Comparison of ENCODE assay signal across 23 mouse cellular contexts in the genomic region with DNA sequence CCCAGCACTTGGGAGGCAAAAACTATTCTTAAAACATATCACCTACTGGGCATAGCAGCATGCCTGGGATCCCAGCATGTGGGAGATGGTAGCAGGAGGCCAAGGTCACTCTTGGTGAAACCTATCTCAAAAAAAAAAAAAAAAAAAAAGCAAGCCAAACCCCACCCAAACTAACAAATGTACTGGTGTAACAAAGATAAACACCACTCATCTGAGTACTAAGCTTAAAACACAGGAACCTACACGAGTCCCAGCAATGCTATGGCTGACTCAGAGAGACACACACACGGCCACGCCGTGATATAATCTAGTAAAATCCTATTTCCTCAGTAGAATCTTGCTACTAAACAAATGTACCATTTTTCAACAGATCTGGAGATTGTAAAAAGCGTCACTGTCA. TPM values are rescaled to one million over a fixed set of nuclear protein-coding genes. Genes with fewer than 3 reads are reported as not detected.
A peak's percentile ranks its signal among the peaks of the same experiment; 100 is the strongest.
DNase-seq lines count a peak whose midpoint lies in the region; ATAC-seq and TF ChIP-seq lines count a peak whose summit lies in the region.
"Had no signal": no experiment of that assay in that cellular context is flagged by ENCODE, and none has a peak within 500 bp of the region (broad histone marks: within the 10 kb centered on the region; RNA-seq: fewer than 3 reads in every experiment).

No protein-coding gene starts in this region.

- peak; percentile 15 for DNase-seq in heart, adult 11 months
- no peak for DNase-seq in heart, postnatal 25 days (ENCODE audit: low spot score)
- DNase-seq in liver, embryonic 11.5 days (ENCODE audit: low spot score) = peak; percentile 19
- DNase-seq in liver, postnatal 0 days = no peak
- no peak for DNase-seq in cerebellum, postnatal 36 days
- DNase-seq: adrenal gland, postnatal 10 days; adrenal gland, postnatal 36 days; cerebellum, adult 18-20 months; cerebellum, adult 9-10 months; cerebellum, postnatal 14 days; gastrocnemius, postnatal 25 days; heart, postnatal 10 days; heart, postnatal 4 days; kidney, adult 11 months had no signal

- no peak for ATAC-seq in liver, embryonic 11.5 days (replicated peaks; ENCODE audit: low FRiP score)
- no peak for ATAC-seq in liver, postnatal 0 days
- peak; percentile 73 for ATAC-seq in megakaryocyte-erythroid progenitor cell, adult 5-6 weeks (replicated peaks; ENCODE audit: low FRiP score, low TSS enrichment, poor library complexity, severe bottlenecking)
- ATAC-seq: forebrain, embryonic 15.5 days; hindbrain, postnatal 0 days; inflammation-experienced regulatory T-cells, adult 6 months; Patski had no signal

- 72% methylated on average over 5 of the region's 5 CpGs for WGBS in liver, embryonic 11.5 days
- 69% methylated on average over 5 of the region's 5 CpGs for WGBS in liver, postnatal 0 days (ENCODE audit: insufficient replicate concordance)

- no peaks in the 10 kb centered on the region for H3K9me3 ChIP-seq in liver, embryonic 11.5 days (ENCODE audit: control insufficient read depth, low read length)
- no peaks in the 10 kb centered on the region for H3K9me3 ChIP-seq in liver, postnatal 0 days (ENCODE audit: low read length)
- H3K9me3 ChIP-seq: forebrain, embryonic 12.5 days; forebrain, embryonic 15.5 days; heart, embryonic 12.5 days; heart, embryonic 15.5 days had no signal

- intact Hi-C loops in heart, postnatal 25 days (cut with DNase I) = no loop called here

- no peak overlapping the region for H3K4me3 ChIP-seq in liver, embryonic 11.5 days (ENCODE audit: low read depth, low read length)
- no peak overlapping the region for H3K4me3 ChIP-seq in liver, postnatal 0 days (ENCODE audit: low read depth, low read length)
- H3K4me3 ChIP-seq: forebrain, embryonic 12.5 days; forebrain, embryonic 15.5 days; heart, embryonic 12.5 days; heart, embryonic 15.5 days had no signal

- H3K4me1 ChIP-seq in liver, embryonic 11.5 days (replicated peaks; ENCODE audit: control insufficient read depth, insufficient read depth, low read length) = no peaks in the 10 kb centered on the region
- no peaks in the 10 kb centered on the region for H3K4me1 ChIP-seq in liver, postnatal 0 days (ENCODE audit: insufficient read depth)
- H3K4me1 ChIP-seq: forebrain, embryonic 12.5 days; forebrain, embryonic 15.5 days had no signal

- no peak overlapping the region for H3K27ac ChIP-seq in liver, embryonic 11.5 days (ENCODE audit: low read depth, low read length)
- H3K27ac ChIP-seq in liver, postnatal 0 days (ENCODE audit: low read depth) = no peak overlapping the region
- H3K27ac ChIP-seq: forebrain, embryonic 12.5 days; forebrain, embryonic 15.5 days; heart, embryonic 15.5 days; hindbrain, embryonic 14.5 days; hindbrain, postnatal 0 days had no signal

- no peak overlapping the region for H3K9ac ChIP-seq in liver, embryonic 11.5 days (ENCODE audit: low read depth, low read length)
- no peak overlapping the region for H3K9ac ChIP-seq in liver, postnatal 0 days (replicated peaks)
- H3K9ac ChIP-seq: forebrain, embryonic 12.5 days; forebrain, embryonic 15.5 days; heart, embryonic 12.5 days; heart, embryonic 15.5 days; hindbrain, embryonic 14.5 days had no signal

- no peak overlapping the region for H3K4me2 ChIP-seq in liver, embryonic 11.5 days
- H3K4me2 ChIP-seq in liver, postnatal 0 days (ENCODE audit: low read depth, low read length) = no peak overlapping the region
- H3K4me2 ChIP-seq: forebrain, embryonic 12.5 days; forebrain, embryonic 15.5 days; heart, embryonic 12.5 days; heart, embryonic 15.5 days; hindbrain, embryonic 14.5 days had no signal

- no peak for TF ChIP-seq CTCF in liver, postnatal 0 days (IDR thresholded peaks at IDR 0.05; ENCODE audit: low read depth)

- no peaks in the 10 kb centered on the region for H3K27me3 ChIP-seq in liver, embryonic 11.5 days (replicated peaks; ENCODE audit: control insufficient read depth, insufficient read depth, low read length)
- no peaks in the 10 kb centered on the region for H3K27me3 ChIP-seq in liver, postnatal 0 days (ENCODE audit: insufficient read depth, low read length)
- H3K27me3 ChIP-seq: forebrain, embryonic 12.5 days; forebrain, embryonic 15.5 days; heart, embryonic 12.5 days; heart, embryonic 15.5 days; Patski had no signal

- TF ChIP-seq EP300 in liver, postnatal 0 days (IDR thresholded peaks at IDR 0.05; ENCODE audit: low read depth) = no peak

- peaks cover 48% of the 10 kb centered on the region for H3K36me3 ChIP-seq in liver, embryonic 11.5 days (ENCODE audit: control insufficient read depth, insufficient read depth, low read length)
- H3K36me3 ChIP-seq in liver, postnatal 0 days (replicated peaks; ENCODE audit: insufficient read depth, low read length) = peaks cover 74% of the 10 kb centered on the region

RNA-seq across cellular contexts. Expression of a gene that starts 7.0 kb away (rescaled TPM):
- 1 to 10 TPM; 9.1 to 9.3 TPM for total RNA-seq in heart, postnatal 25 days (2021)
- 42.6 and 43.4 TPM in 2 replicates for polyA plus RNA-seq in liver, embryonic 11.5 days (2014; fragmentation: Nextera tagmentation; extraction: Ambion mirVana)
- polyA plus RNA-seq in liver, postnatal 0 days (2015; fragmentation: Nextera tagmentation; extraction: Ambion mirVana) = 8.7 and 9.2 TPM in 2 replicates
- 61.6 and 62.0 TPM in 2 replicates for total RNA-seq in megakaryocyte-erythroid progenitor cell, adult 5-6 weeks (2014; fragmentation: Nextera tagmentation)
- 79.6 and 94.2 TPM in 2 replicates for total RNA-seq in megakaryocyte-erythroid progenitor cell, adult 5-6 weeks (2017)

RNA-seq across cellular contexts. Expression of a gene that starts 7.2 kb away (rescaled TPM):
- under 1 TPM; 0.55 to 0.67 TPM for total RNA-seq in heart, postnatal 25 days (2021)
- 1.7 and 1.9 TPM in 2 replicates for polyA plus RNA-seq in liver, embryonic 11.5 days (2014; fragmentation: Nextera tagmentation; extraction: Ambion mirVana)
- 0.34 and 0.40 TPM in 2 replicates for polyA plus RNA-seq in liver, postnatal 0 days (2015; fragmentation: Nextera tagmentation; extraction: Ambion mirVana)
- total RNA-seq in megakaryocyte-erythroid progenitor cell, adult 5-6 weeks (2014; fragmentation: Nextera tagmentation) = 0.74 and 5.0 TPM in 2 replicates
- 0.65 and 0.99 TPM in 2 replicates for total RNA-seq in megakaryocyte-erythroid progenitor cell, adult 5-6 weeks (2017)

RNA-seq across cellular contexts. Expression of a gene that starts 15.9 kb away (rescaled TPM):
- total RNA-seq in heart, postnatal 25 days (2021) = 10 to 100 TPM in 1 of 2 experiments, 1 to 10 TPM in 1; 9.5 to 15.6 TPM
- polyA plus RNA-seq in liver, embryonic 11.5 days (2014; fragmentation: Nextera tagmentation; extraction: Ambion mirVana) = 103 and 127 TPM in 2 replicates
- 31.1 and 32.7 TPM in 2 replicates for polyA plus RNA-seq in liver, postnatal 0 days (2015; fragmentation: Nextera tagmentation; extraction: Ambion mirVana)
- total RNA-seq in megakaryocyte-erythroid progenitor cell, adult 5-6 weeks (2014; fragmentation: Nextera tagmentation) = 92.8 and 130 TPM in 2 replicates
- total RNA-seq in megakaryocyte-erythroid progenitor cell, adult 5-6 weeks (2017) = 43.7 and 60.1 TPM in 2 replicates

Comparison
In these comparisons a context has a peak if more than half of its experiments do, and no peak if none do; other contexts are left out.
1. DNase-seq: peak in heart, adult 11 months (single experiment) and liver, embryonic 11.5 days (single experiment); none in heart, postnatal 25 days (single experiment), liver, postnatal 0 days (single experiment) and cerebellum, postnatal 36 days (0 of 2).
2. RNA of a gene that starts 7.0 kb away (total RNA-seq): 61.6 to 94.2 TPM in megakaryocyte-erythroid progenitor cell, adult 5-6 weeks; 9.1 to 9.3 TPM in heart, postnatal 25 days; every median in the first group is over 4 times any median in the second.